Mouse (Mus musculus) lung, postnatal 0 days (tissue): ENCODE measurements around the gene Ttc9.

Experiments used
- CTCF ChIP-seq: IDR thresholded peaks from 2 replicates; pipeline ENCODE4 v1.5.1; 2016; ENCODE audit warnings: antibody characterized with exemption, mild to moderate bottlenecking
- EP300 ChIP-seq: IDR thresholded peaks from 2 replicates; pipeline ENCODE4 v1.6.1; 2016; ENCODE audit warnings: antibody characterized with exemption, mild to moderate bottlenecking, control low read depth

DNA sequence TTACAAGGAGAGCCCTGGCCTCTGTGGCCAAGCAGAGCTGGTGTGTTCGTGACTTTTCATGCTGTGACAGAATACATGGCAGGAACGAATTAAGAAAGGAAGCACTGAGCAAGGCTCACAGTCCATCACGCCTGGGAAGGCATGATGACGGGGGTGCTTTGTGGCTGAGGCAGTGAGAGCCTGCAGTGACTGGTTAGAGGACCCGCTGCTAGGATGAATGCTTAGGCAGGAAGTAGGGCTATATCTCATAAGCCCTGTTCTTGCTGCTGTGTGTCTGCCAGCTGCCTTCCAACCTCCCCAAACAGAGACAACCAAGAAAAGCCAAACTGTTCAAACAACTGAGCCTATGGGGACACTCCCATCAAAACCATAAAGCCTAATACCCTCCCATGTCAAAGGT is 9.6 kb downstream of the Ttc9 start:
- TF ChIP-seq CTCF, result no peak
- no peak for TF ChIP-seq EP300
